Mouse (Mus musculus): ENCODE results near the gene Rab11b.

- TF ChIP-seq CTCF (conservative IDR thresholded peaks at IDR 0.05; ENCODE audit: low read length) (no peak), POU5F1 (IDR thresholded peaks at IDR 0.05; ENCODE audit: borderline replicate concordance, low read length) (no peak), NANOG (IDR thresholded peaks at IDR 0.05; ENCODE audit: borderline replicate concordance, low read length) (no peak)
Measured at GRCm38 (mm10) chr17:33718384-33718881, 41.9 kb downstream of the Rab11b start, which contains the start of gene March2.

Data from E14TG2a.4 (cell line).